Mouse (Mus musculus) midbrain, embryonic 10.5 days (tissue): ENCODE data around the gene Tex101. TPM values are rescaled to one million over a fixed set of nuclear protein-coding genes. Genes with fewer than 3 reads are reported as not detected.
"Not testable (repeated sequence)": the region's sequence is repeated elsewhere in the genome, so short reads cannot be mapped to it uniquely, and the experiment has no call there.

ENCODE experiments used
- DNase-seq: peaks from one replicate; pipeline ENCODE4 v3.0.0-alpha.2; 2017; ENCODE audit warnings: low spot score
- H3K27ac ChIP-seq: fragments of 300-500 bp; sonication (generic); replicated peaks from 2 replicates; pipeline ENCODE4 v1.5.1; 2016; ENCODE audit warnings: mild to moderate bottlenecking
- H3K27me3 ChIP-seq: fragments of 300-500 bp; sonication (generic); 2 replicates; pipeline ENCODE4 v1.6.1; 2016; ENCODE audit warnings: low read depth, mild to moderate bottlenecking; ENCODE audit not compliant: poor library complexity, severe bottlenecking
- H3K36me3 ChIP-seq: fragments of 300-500 bp; sonication (generic); 2 replicates; pipeline ENCODE4 v1.6.1; 2016; ENCODE audit warnings: mild to moderate bottlenecking, moderate library complexity
- H3K4me1 ChIP-seq: fragments of 300-500 bp; sonication (generic); 2 replicates; pipeline ENCODE4 v1.6.1; 2016
- H3K4me3 ChIP-seq: fragments of 300-500 bp; sonication (generic); 2 replicates; pipeline ENCODE4 v1.5.1; 2016; ENCODE audit warnings: mild to moderate bottlenecking, moderate library complexity
- H3K9me3 ChIP-seq: fragments of 300-500 bp; sonication (generic); replicated peaks from 2 replicates; pipeline ENCODE4 v1.6.1; 2016; ENCODE audit warnings: mild to moderate bottlenecking
- WGBS: fragments of 180-500 bp; shearing (Covaris S2); methylation state at CpG from one replicate; pipeline ENCODE4 v1.1.7; 2016; 5-methylcytosine and 5-hydroxymethylcytosine counted together
- polyA plus RNA-seq: library from polyadenylated mRNA; unstranded; fragments of >200 nt; fragmentation: Nextera tagmentation; extraction: Ambion mirVana; gene quantifications from 2 replicates; pipeline ENCODE4 v1.2.1, GENCODE M21; 2016

Gene Tex101
- not detected in 2 replicates for polyA plus RNA-seq

DNA sequence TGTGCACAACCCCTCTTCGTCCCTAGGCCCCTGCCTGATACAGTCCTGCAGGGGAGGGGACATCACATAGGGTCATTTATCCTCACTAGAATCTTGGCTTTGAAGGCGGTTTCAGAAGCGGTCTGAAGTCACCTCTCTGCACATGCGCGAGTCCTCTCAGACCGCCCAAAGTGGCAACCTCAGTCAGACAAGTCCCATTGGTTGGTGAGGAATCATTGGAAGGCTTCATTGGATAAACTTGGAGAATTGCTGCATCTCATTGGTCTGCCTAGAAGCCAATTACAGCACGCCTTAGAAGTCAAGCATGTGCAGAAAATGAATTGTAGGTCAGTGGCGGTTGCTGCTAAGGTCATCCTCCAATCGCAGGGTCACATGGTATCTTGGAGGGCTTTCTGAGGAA is at the start of gene Tex101:
TSS of gene Tex101 (minus strand) at position 101 of the 400 bp plus-strand sequence.
- H3K36me3 ChIP-seq: no peaks in the 10 kb centered on the region
- H3K4me3 ChIP-seq: no peak within 1 kb of the TSS
- 86% methylated on average over 9 of the region's 9 CpGs for WGBS
- H3K27ac ChIP-seq: no peak within 1 kb of the TSS
- H3K9me3 ChIP-seq: no peaks in the 10 kb centered on the region
- no peaks in the 10 kb centered on the region for H3K4me1 ChIP-seq
- H3K27me3 ChIP-seq: no peaks in the 10 kb centered on the region
- no peak for DNase-seq

DNA sequence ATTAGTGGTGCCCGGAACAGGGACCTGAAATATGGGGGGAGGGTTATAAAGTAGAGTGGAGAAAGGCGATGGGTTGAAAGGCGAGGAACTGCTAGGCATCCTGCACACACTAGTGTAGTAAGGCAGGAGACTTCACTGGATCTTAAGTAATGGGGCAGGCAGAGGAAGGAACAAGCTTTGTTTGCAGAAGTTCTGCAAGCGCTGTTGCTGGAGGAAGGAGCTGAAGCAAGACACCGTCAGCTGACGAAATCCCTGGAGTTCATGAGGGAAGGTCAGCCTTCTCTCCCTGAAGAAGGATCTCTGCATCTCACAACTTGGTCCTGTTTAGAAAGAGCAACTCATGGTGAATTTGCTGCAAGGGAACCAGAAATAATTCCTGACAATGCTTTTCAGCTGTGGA is 38.6 kb upstream of the Tex101 start:
- Histone ChIP-seq H3K27ac (no peak overlapping the region), H3K27me3 (no peaks in the 10 kb centered on the region), H3K4me1 (peaks cover 8% of the 10 kb centered on the region), H3K36me3 (no peaks in the 10 kb centered on the region), H3K4me3 (no peak overlapping the region), H3K9me3 (no peaks in the 10 kb centered on the region)
- WGBS: 85% methylated on average over 6 of the region's 6 CpGs
- no peak for DNase-seq

- DNase-seq: no peak
- Histone ChIP-seq H3K9me3 (no peaks in the 10 kb centered on the region), H3K36me3 (no peaks in the 10 kb centered on the region), H3K27ac (no peak within 1 kb of the TSS), H3K4me1 (no peaks in the 10 kb centered on the region), H3K27me3 (no peaks in the 10 kb centered on the region), H3K4me3 (no peak within 1 kb of the TSS)
- 93% methylated on average over 14 of the region's 14 CpGs for WGBS
Observed at GRCm38 (mm10) chr7:24708832-24709292, 32.4 kb upstream of the Tex101 start, which contains the start of gene BC049730. Gene BC049730 (plus strand): TSS chr7:24709242.

DNA sequence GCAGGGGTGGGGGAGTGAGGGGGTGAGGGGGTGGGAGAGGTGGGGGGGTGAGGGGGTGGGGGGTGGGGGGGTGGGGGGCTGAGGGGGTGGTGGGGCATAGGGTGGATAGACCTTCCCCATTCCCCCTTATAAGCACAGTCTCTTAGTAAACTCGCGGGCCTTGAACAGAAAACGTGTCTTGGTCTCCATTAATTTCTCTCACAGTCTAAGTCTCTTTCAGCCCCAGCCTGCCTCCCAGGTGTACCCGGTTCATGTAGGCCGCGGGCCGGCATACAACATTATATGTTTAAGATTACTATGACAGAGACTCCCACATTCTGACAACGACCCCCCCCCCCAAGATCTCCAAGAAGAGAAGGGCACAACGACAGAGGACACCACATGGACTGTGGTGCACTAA is 26.4 kb upstream of the Tex101 start:
- H3K27me3 ChIP-seq, H3K9me3 ChIP-seq, H3K27ac ChIP-seq, H3K4me1 ChIP-seq, H3K4me3 ChIP-seq, H3K36me3 ChIP-seq, DNase-seq: not testable (repeated sequence)
- WGBS: 83% methylated on average over 9 of the region's 9 CpGs

DNA sequence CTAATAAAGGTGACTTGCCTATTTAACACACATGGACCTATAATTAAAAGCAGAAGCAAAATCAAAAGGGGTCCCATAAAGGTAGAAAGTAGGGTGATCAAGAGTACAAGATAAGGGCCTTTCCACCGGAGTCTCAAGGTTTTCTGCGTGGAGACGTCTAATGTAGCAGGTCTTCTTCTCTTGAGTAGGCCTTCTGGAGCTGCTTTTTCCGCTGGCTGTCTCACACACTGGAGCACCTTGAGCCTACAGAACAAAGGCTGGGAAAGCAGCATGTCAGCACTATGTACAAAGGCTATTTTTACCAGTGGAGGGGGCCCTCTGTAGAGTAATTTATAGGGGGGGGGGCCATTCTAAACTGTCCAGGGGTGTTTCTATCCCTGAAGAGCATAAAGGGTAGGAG is 21.4 kb upstream of the Tex101 start:
- not testable (repeated sequence) for H3K9me3 ChIP-seq, H3K36me3 ChIP-seq, H3K27me3 ChIP-seq, H3K4me1 ChIP-seq, DNase-seq, H3K27ac ChIP-seq, H3K4me3 ChIP-seq
- WGBS: 97% methylated on average over 4 of the region's 4 CpGs

DNA sequence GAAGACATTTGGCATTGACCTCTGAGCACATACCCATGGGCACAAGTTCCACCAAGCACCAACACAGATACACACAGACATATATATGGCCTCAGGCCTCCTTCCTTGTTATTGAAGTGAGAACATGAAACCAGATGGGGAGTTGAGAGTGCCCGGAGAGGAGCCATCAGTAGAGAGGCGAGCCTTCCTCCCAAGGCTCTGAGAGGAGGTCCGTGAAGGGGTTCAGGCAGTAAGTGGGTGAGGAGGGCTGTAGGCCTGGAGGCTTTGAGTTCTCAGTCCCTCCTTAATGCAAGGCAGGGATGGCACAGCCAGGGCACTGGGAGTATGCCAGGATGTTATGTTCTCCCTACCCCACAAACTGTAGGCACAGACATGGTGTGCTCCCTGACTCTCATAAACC is 16.2 kb upstream of the Tex101 start:
- H3K27me3 ChIP-seq, DNase-seq, H3K4me3 ChIP-seq, H3K36me3 ChIP-seq, H3K27ac ChIP-seq, H3K9me3 ChIP-seq, H3K4me1 ChIP-seq: not testable (repeated sequence)
- WGBS: 80% methylated on average over 3 of the region's 3 CpGs

DNA sequence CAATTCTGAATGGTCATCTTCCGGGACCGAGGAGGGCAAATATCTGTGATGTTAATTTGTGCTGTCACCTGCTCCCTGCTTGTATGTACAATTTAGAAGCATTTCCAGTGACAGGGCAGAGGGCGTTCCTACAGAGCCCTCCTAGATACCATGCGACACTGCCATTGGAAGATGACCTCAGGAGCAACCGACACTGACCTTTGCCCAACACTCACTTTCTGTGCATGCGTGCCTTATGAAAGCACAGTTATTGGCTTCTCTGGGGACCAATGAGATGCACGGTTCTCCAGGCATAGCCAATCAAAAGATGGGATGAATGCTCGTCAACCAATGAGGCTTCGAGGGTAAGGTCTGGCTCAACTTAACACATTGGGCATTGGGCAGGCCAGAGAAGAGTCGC is 11.0 kb upstream of the Tex101 start:
- H3K4me3 ChIP-seq, H3K9me3 ChIP-seq, DNase-seq, H3K27ac ChIP-seq, H3K36me3 ChIP-seq, H3K27me3 ChIP-seq, H3K4me1 ChIP-seq: not testable (repeated sequence)
- WGBS: 91% methylated on average over 10 of the region's 10 CpGs

DNA sequence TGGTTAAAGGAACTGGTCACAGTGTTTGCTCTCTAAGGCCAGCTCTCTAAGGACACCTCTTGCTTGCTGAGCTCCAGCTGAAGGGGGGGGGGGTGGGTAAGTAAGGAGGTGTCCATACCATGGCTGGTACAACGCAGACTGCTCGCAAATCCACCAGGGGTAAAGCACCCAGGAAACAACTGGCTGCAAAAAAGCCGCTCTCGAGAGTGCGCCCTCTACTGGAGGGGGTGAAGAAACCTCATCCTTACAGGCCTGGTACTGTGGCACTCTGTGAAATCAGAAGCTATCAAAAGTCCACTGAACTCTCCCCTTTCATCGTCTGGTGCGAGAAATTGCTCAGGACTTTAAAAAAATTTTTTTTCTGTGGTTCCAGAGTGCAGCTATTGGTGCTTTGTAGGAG is 7.6 kb upstream of the Tex101 start:
- not testable (repeated sequence) for DNase-seq, H3K9me3 ChIP-seq, H3K4me3 ChIP-seq, H3K36me3 ChIP-seq, H3K4me1 ChIP-seq, H3K27me3 ChIP-seq, H3K27ac ChIP-seq
- 74% methylated on average over 7 of the region's 7 CpGs for WGBS

DNA sequence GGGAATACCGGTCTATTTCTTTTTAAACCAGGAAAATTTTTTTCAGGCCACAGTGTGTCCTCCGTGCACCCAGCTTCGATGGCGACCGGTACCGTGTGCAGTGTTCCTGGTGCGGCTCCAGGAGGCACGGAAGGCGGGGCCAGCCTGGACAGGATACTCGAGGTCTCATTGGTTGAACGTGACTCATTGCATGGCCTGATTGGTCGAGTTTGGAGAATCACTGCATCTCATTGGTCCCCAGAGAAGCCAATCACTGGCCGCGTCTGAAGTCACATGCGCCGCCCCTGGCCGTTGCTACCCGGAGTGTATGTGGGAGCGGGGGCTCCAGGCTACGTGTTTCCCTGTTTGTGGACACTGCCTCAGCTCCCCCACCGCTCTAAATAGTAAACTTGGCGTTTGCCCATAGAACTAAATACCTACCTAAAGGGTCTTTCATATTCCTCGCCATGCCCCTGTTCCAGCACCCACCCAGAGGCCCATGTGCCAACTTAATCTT is 4.5 kb downstream of the Tex101 start:
- no peak for DNase-seq
- Histone ChIP-seq H3K4me3 (no peak overlapping the region), H3K36me3 (no peaks in the 10 kb centered on the region), H3K27ac (no peak overlapping the region), H3K27me3 (no peaks in the 10 kb centered on the region), H3K4me1 (no peaks in the 10 kb centered on the region), H3K9me3 (no peaks in the 10 kb centered on the region)
- WGBS: 92% methylated on average over 23 of the region's 23 CpGs

DNA sequence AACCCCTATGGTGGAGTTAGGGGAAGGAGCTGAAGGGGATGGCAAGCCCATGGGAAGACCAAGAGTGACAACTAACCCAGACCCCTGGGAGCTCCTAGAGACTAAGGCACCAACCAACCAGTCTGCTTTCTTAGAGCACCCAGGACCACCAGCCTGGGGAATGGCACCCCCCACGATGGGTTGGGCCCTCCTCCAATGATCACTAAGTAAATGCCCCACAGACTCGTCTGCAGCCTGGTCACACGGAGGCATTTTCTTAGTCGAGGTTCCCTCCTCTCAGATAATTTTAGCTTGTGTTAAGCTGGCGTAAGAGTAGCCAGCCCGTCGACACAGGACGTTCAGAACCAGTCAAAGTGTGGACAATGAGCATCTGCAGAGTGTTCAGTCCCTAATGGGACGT is 11.5 kb downstream of the Tex101 start:
- Histone ChIP-seq H3K27me3 (no peaks in the 10 kb centered on the region), H3K27ac (no peak overlapping the region), H3K36me3 (no peaks in the 10 kb centered on the region), H3K9me3 (no peaks in the 10 kb centered on the region), H3K4me3 (no peak overlapping the region), H3K4me1 (0 out of 2 replicates have a peak, but pooled peaks cover 3% of the 10 kb centered on the region)
- DNase-seq: no peak
- 78% methylated on average over 9 of the region's 9 CpGs for WGBS

DNA sequence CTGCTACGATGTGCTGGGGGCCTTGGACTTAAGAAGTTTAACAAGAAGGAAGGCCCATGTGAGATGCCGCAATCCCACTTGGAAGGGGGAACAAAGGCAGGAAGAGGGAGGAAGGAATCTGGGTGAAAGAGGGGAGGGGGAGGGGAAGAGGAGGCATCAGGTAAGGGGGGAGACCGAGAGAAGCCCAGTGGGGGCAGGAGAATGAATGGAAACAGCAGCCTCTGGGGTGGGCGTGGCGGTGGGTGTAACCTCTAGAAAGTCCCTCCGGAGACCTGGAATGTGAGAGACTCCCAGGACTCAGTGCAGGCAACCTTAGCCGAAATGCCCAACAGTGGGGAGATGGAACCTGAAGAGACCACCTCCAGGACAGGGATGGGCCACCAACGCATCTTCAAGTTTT is 12.2 kb downstream of the Tex101 start:
- H3K4me3 ChIP-seq: no peak overlapping the region
- H3K4me1 ChIP-seq: 0 out of 2 replicates have a peak, but pooled peaks cover 3% of the 10 kb centered on the region
- no peaks in the 10 kb centered on the region for H3K9me3 ChIP-seq
- H3K27ac ChIP-seq: no peak overlapping the region
- no peaks in the 10 kb centered on the region for H3K36me3 ChIP-seq
- no peak for DNase-seq
- WGBS: 40% methylated on average over 8 of the region's 8 CpGs
- H3K27me3 ChIP-seq: no peaks in the 10 kb centered on the region

DNA sequence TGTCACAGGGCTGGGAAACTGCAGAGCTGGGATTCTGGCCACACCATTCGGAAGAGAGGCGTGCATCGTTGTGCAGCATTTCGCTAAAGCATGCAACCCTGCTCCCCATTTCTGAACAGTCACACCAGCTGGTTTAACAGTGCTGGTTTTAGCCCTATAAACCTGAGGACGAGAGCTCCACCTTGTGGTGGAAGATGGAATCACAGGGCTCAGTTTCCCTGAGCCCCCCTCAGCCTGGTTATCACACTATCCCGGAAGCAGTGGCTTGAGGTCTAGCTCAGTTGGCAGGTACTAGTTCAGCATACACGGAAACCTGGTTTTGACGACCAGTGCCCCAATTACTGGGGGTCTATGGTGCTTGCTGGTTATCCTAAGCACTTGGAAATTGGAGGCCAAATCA is 13.9 kb downstream of the Tex101 start:
- Histone ChIP-seq H3K4me1 (0 out of 2 replicates have a peak, but pooled peaks cover 3% of the 10 kb centered on the region), H3K36me3 (no peaks in the 10 kb centered on the region), H3K4me3 (no peak overlapping the region), H3K9me3 (no peaks in the 10 kb centered on the region), H3K27me3 (no peaks in the 10 kb centered on the region), H3K27ac (no peak overlapping the region)
- 23% methylated on average over 8 of the region's 8 CpGs for WGBS
- DNase-seq: peak; percentile 79

DNA sequence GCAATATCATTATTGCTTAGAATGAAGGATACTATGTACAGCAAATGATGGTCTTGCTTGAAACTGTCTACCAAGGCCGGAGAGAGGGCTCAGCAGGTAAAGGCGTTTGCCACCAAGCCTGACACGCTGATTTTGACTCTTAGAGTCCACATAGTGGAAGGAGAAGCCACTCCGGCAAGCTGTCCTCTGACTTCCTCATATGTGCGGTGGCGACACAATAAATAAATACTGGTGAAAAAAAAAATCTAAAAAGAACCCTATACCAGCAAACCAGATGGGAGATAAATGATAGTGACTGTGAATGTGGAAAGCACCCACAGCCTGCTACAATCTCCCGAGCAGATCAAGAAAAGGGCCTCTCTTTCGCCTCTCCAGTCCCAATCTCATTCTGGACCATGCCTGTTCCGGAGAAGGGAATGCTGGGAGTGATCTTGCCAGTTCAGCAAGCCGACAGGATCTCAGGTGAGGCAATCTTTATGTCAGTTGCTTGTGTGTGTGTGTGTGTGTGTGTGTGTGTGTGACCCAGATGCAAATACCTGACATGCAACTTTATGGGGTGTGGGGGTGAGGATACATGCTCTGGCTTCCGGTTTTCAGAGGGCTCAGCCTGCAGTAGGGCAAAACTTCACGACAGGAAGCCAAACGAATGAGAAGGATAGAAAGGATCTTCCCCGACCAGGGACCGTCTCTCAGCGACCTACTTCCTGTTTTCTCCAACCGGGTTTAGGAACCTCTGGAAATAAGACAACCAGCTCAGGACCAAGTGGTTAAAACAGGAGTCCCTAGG is 15.2 kb downstream of the Tex101 start:
- no peak overlapping the region for H3K4me3 ChIP-seq
- WGBS: 77% methylated on average over 17 of the region's 17 CpGs
- DNase-seq: no peak
- no peak overlapping the region for H3K27ac ChIP-seq
- H3K36me3 ChIP-seq: no peaks in the 10 kb centered on the region
- H3K4me1 ChIP-seq: 0 out of 2 replicates have a peak, but pooled peaks cover 3% of the 10 kb centered on the region
- H3K9me3 ChIP-seq: no peaks in the 10 kb centered on the region
- no peaks in the 10 kb centered on the region for H3K27me3 ChIP-seq
